Mouse (Mus musculus) central nervous system, embryonic 18 days (tissue): Measurements from ENCODE around the gene Nr3c2. TPM values are rescaled to one million over a fixed set of nuclear protein-coding genes. Genes with fewer than 3 reads are reported as not detected.

Experiments
- polyA plus RNA-seq: library from polyadenylated mRNA; depleted of rRNA; stranded (reverse); fragments of >200 nt; gene quantifications from 2 replicates; pipeline ENCODE4 v1.2.3, GENCODE M21; 2012; rRNA removed

Gene Nr3c2
- 3.7 and 4.7 TPM in 2 replicates for polyA plus RNA-seq

GRCm38 (mm10) chr8:76899411-76900154 is at the start of gene Nr3c2:
Gene Nr3c2 (plus strand): TSS chr8:76899442.

